In the genomic region with DNA sequence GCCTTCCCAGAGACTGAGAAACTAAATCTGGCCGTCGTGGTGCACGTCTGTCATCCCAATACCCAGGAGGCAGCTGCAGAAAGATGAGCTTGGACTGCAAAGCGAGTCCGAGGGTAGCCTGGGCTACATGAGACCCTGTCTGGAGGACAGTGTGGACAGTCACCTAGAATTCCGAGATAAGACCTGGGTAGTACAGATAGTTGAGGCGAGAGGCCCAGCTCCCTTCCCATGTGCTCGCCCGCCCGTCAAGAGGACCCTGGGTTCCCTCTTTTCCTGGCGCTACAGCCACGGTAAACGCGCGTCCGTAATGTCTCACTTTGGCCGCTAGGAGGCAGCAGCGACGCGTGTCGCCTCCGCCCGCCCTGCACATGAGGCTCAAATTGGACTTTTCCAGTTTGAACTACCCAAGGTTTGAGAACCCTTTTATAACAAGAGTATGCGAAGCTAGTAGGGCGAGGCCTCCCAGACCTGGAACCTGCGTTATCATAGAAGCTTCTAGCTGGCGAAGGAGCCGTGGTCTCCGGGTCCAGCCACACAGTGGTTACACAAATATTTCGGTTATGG, we compare ENCODE assay signal across 8 mouse cellular contexts. TPM values are rescaled to one million over a fixed set of nuclear protein-coding genes. Genes with fewer than 3 reads are reported as not detected.
DNase-seq lines count a peak whose midpoint lies in the region; ATAC-seq and TF ChIP-seq lines count a peak whose summit lies in the region.

No protein-coding gene starts in this region.

- peaks cover 39% of the 10 kb centered on the region for H3K27me3 ChIP-seq in hindbrain, embryonic 12.5 days
- H3K27me3 ChIP-seq in limb, embryonic 14.5 days (ENCODE audit: control insufficient read depth, insufficient read depth, low read length): 0 out of 2 replicates have a peak, but pooled peaks cover 8% of the 10 kb centered on the region
- peaks cover 20% of the 10 kb centered on the region for H3K27me3 ChIP-seq in midbrain, postnatal 0 days (ENCODE audit: insufficient read depth, low read length)

- TF ChIP-seq POLR2A in embryonic fibroblast, embryonic 13.5 days (IDR thresholded peaks at IDR 0.05; ENCODE audit: low read depth, low read length): no peak
- no peak for TF ChIP-seq POLR2A in limb, embryonic 14.5 days (IDR thresholded peaks at IDR 0.05; ENCODE audit: borderline replicate concordance, extremely low read depth, insufficient read depth, insufficient read length)

- 16% methylated on average over 30 of the region's 30 CpGs for WGBS in hindbrain, embryonic 12.5 days
- WGBS in limb, embryonic 14.5 days: 15% methylated on average over 30 of the region's 30 CpGs
- 18% methylated on average over 30 of the region's 30 CpGs for WGBS in midbrain, postnatal 0 days

- ATAC-seq in hindbrain, embryonic 12.5 days (ENCODE audit: low FRiP score): 0 out of 2 replicates have a peak, but pooled peaks have one; percentile 17
- peak; percentile 50 for ATAC-seq in limb, embryonic 14.5 days (ENCODE audit: low FRiP score, low read depth)
- no peak for ATAC-seq in midbrain, postnatal 0 days (ENCODE audit: low FRiP score)

- no peak overlapping the region for H3K27ac ChIP-seq in embryonic fibroblast, embryonic 13.5 days (ENCODE audit: insufficient read depth, low read length)
- H3K27ac ChIP-seq in hindbrain, embryonic 12.5 days: no peak overlapping the region
- no peak overlapping the region for H3K27ac ChIP-seq in limb, embryonic 14.5 days (replicated peaks; ENCODE audit: low read depth, low read length)
- no peak overlapping the region for H3K27ac ChIP-seq in midbrain, postnatal 0 days (ENCODE audit: low read depth, low read length)

- no peak overlapping the region for H3K9ac ChIP-seq in hindbrain, embryonic 12.5 days
- H3K9ac ChIP-seq in limb, embryonic 14.5 days (ENCODE audit: low read depth, low read length, severe bottlenecking): no peak overlapping the region
- no peak overlapping the region for H3K9ac ChIP-seq in midbrain, postnatal 0 days (replicated peaks; ENCODE audit: low read length, poor library complexity, severe bottlenecking)

- peak; percentile 68 for DNase-seq in layer of hippocampus, adult 11-12 months (ENCODE audit: low spot score)
- no peak for DNase-seq in layer of hippocampus, postnatal 14 days (ENCODE audit: low spot score in 2 of 2)
- DNase-seq in adrenal gland, adult 18-20 months (ENCODE audit: low spot score in 2 of 2): peak; percentile 68 to 83
- peak; percentile 59 for DNase-seq in limb, embryonic 14.5 days (ENCODE audit: low spot score)
- DNase-seq in midbrain, postnatal 0 days (ENCODE audit: low spot score): peak; percentile 53
- DNase-seq in testis, postnatal 14 days (ENCODE audit: low spot score): peak; percentile 66

- no peaks in the 10 kb centered on the region for H3K36me3 ChIP-seq in hindbrain, embryonic 12.5 days
- no peaks in the 10 kb centered on the region for H3K36me3 ChIP-seq in limb, embryonic 14.5 days (ENCODE audit: control insufficient read depth, insufficient read depth, low read length)
- no peaks in the 10 kb centered on the region for H3K36me3 ChIP-seq in midbrain, postnatal 0 days (ENCODE audit: insufficient read depth, low read length)

- TF ChIP-seq CTCF in embryonic fibroblast, embryonic 13.5 days (IDR thresholded peaks at IDR 0.05; ENCODE audit: borderline replicate concordance, insufficient read depth, low read length): peak; percentile 100
- TF ChIP-seq CTCF in midbrain, postnatal 0 days (IDR thresholded peaks at IDR 0.05): peak; percentile 87

- no peak overlapping the region for H3K4me3 ChIP-seq in embryonic fibroblast, embryonic 13.5 days (ENCODE audit: insufficient read depth, low read length)
- no peak overlapping the region for H3K4me3 ChIP-seq in hindbrain, embryonic 12.5 days
- H3K4me3 ChIP-seq in limb, embryonic 14.5 days (replicated peaks; ENCODE audit: low read length): no peak overlapping the region
- H3K4me3 ChIP-seq in midbrain, postnatal 0 days (ENCODE audit: low read depth, low read length): no peak overlapping the region

- peaks cover 9% of the 10 kb centered on the region; the same call in 1 of the 2 replicates for H3K9me3 ChIP-seq in hindbrain, embryonic 12.5 days (replicated peaks)
- H3K9me3 ChIP-seq in limb, embryonic 14.5 days (ENCODE audit: control insufficient read depth, low read length): 0 out of 2 replicates have a peak, but pooled peaks cover 3% of the 10 kb centered on the region
- 0 out of 2 replicates have a peak, but pooled peaks cover 2% of the 10 kb centered on the region for H3K9me3 ChIP-seq in midbrain, postnatal 0 days (ENCODE audit: low read length)

- H3K4me2 ChIP-seq in hindbrain, embryonic 12.5 days (replicated peaks): no peak overlapping the region
- no peak overlapping the region for H3K4me2 ChIP-seq in limb, embryonic 14.5 days (replicated peaks; ENCODE audit: low read depth, low read length, severe bottlenecking)
- no peak overlapping the region for H3K4me2 ChIP-seq in midbrain, postnatal 0 days (ENCODE audit: low read depth, low read length, poor library complexity, severe bottlenecking)

- H3K4me1 ChIP-seq in embryonic fibroblast, embryonic 13.5 days (ENCODE audit: control insufficient read depth, insufficient read depth, low read length): no peaks in the 10 kb centered on the region
- peaks cover 8% of the 10 kb centered on the region; the same call in 1 of the 2 replicates for H3K4me1 ChIP-seq in hindbrain, embryonic 12.5 days
- H3K4me1 ChIP-seq in limb, embryonic 14.5 days (ENCODE audit: control insufficient read depth, insufficient read depth, low read length): peaks cover 4% of the 10 kb centered on the region; the same call in 1 of the 2 replicates
- H3K4me1 ChIP-seq in midbrain, postnatal 0 days (ENCODE audit: insufficient read depth, low read length): no peaks in the 10 kb centered on the region

RNA-seq across cellular contexts. Expression of a gene that starts 13.2 kb away (rescaled TPM):
- total RNA-seq in layer of hippocampus, postnatal 14 days (2021): 1 to 10 TPM; 1.5 TPM
- total RNA-seq in adrenal gland, adult 18-20 months (2021): under 1 TPM; 0.66 to 0.77 TPM
- polyA plus RNA-seq in embryonic fibroblast, embryonic 13.5 days (2011; ENCODE audit: insufficient read length, low read depth, missing spikeins): 1.1 TPM in 1 of 2 replicates, not detected in the other
- not detected in 2 replicates for polyA plus RNA-seq in hindbrain, embryonic 12.5 days (2016; fragmentation: Nextera tagmentation; extraction: Ambion mirVana)
- polyA plus RNA-seq in limb, embryonic 14.5 days (2012; rRNA removed): 0.04 and 0.13 TPM in 2 replicates
- polyA plus RNA-seq in limb, embryonic 14.5 days (2014; fragmentation: Nextera tagmentation; extraction: Ambion mirVana): 0.21 TPM in 1 of 2 replicates, not detected in the other
- total RNA-seq in midbrain, postnatal 0 days (2014; rRNA removed): not detected in 2 replicates
- polyA plus RNA-seq in midbrain, postnatal 0 days (2015; fragmentation: Nextera tagmentation; extraction: Ambion mirVana): not detected in 2 replicates

RNA-seq across cellular contexts. Expression of a gene that starts 16.6 kb away (rescaled TPM):
- total RNA-seq in layer of hippocampus, postnatal 14 days (2021): 100 to 1,000 TPM; 295 to 297 TPM
- total RNA-seq in adrenal gland, adult 18-20 months (2021): 10 to 100 TPM; 15.6 to 16.7 TPM
- 12.6 and 13.1 TPM in 2 replicates for polyA plus RNA-seq in embryonic fibroblast, embryonic 13.5 days (2011; ENCODE audit: insufficient read length, low read depth, missing spikeins)
- polyA plus RNA-seq in hindbrain, embryonic 12.5 days (2016; fragmentation: Nextera tagmentation; extraction: Ambion mirVana): 16.0 and 17.7 TPM in 2 replicates
- 37.2 and 57.8 TPM in 2 replicates for polyA plus RNA-seq in limb, embryonic 14.5 days (2012; rRNA removed)
- 14.4 and 16.2 TPM in 2 replicates for polyA plus RNA-seq in limb, embryonic 14.5 days (2014; fragmentation: Nextera tagmentation; extraction: Ambion mirVana)
- 33.2 and 34.1 TPM in 2 replicates for total RNA-seq in midbrain, postnatal 0 days (2014; rRNA removed)
- polyA plus RNA-seq in midbrain, postnatal 0 days (2015; fragmentation: Nextera tagmentation; extraction: Ambion mirVana): 20.2 and 24.0 TPM in 2 replicates

RNA-seq across cellular contexts. Expression of a gene that starts 18.0 kb away (rescaled TPM):
- 10 to 100 TPM; 23.3 to 24.5 TPM for total RNA-seq in layer of hippocampus, postnatal 14 days (2021)
- total RNA-seq in adrenal gland, adult 18-20 months (2021): 1 to 10 TPM; 8.3 to 8.7 TPM
- 4.4 and 4.5 TPM in 2 replicates for polyA plus RNA-seq in embryonic fibroblast, embryonic 13.5 days (2011; ENCODE audit: insufficient read length, low read depth, missing spikeins)
- polyA plus RNA-seq in hindbrain, embryonic 12.5 days (2016; fragmentation: Nextera tagmentation; extraction: Ambion mirVana): 9.8 and 11.1 TPM in 2 replicates
- 21.5 and 36.9 TPM in 2 replicates for polyA plus RNA-seq in limb, embryonic 14.5 days (2012; rRNA removed)
- 6.1 and 8.6 TPM in 2 replicates for polyA plus RNA-seq in limb, embryonic 14.5 days (2014; fragmentation: Nextera tagmentation; extraction: Ambion mirVana)
- total RNA-seq in midbrain, postnatal 0 days (2014; rRNA removed): 13.6 TPM in 2 replicates
- 6.0 and 6.6 TPM in 2 replicates for polyA plus RNA-seq in midbrain, postnatal 0 days (2015; fragmentation: Nextera tagmentation; extraction: Ambion mirVana)

RNA-seq across cellular contexts. Expression of a gene that starts 41.6 kb away (rescaled TPM):
- total RNA-seq in layer of hippocampus, postnatal 14 days (2021): 10 to 100 TPM; 22.0 to 22.8 TPM
- 1 to 10 TPM; 2.2 to 2.8 TPM for total RNA-seq in adrenal gland, adult 18-20 months (2021)
- polyA plus RNA-seq in embryonic fibroblast, embryonic 13.5 days (2011; ENCODE audit: insufficient read length, low read depth, missing spikeins): 1.7 and 2.7 TPM in 2 replicates
- 22.1 and 23.8 TPM in 2 replicates for polyA plus RNA-seq in hindbrain, embryonic 12.5 days (2016; fragmentation: Nextera tagmentation; extraction: Ambion mirVana)
- 9.1 and 11.2 TPM in 2 replicates for polyA plus RNA-seq in limb, embryonic 14.5 days (2012; rRNA removed)
- polyA plus RNA-seq in limb, embryonic 14.5 days (2014; fragmentation: Nextera tagmentation; extraction: Ambion mirVana): 2.5 and 3.0 TPM in 2 replicates
- 32.5 and 32.8 TPM in 2 replicates for total RNA-seq in midbrain, postnatal 0 days (2014; rRNA removed)
- 10.0 and 10.3 TPM in 2 replicates for polyA plus RNA-seq in midbrain, postnatal 0 days (2015; fragmentation: Nextera tagmentation; extraction: Ambion mirVana)

RNA-seq across cellular contexts. Expression of a gene that starts 45.0 kb away (rescaled TPM):
- 100 to 1,000 TPM; 164 to 178 TPM for total RNA-seq in layer of hippocampus, postnatal 14 days (2021)
- total RNA-seq in adrenal gland, adult 18-20 months (2021): 10 to 100 TPM; 30.5 to 36.5 TPM
- 42.8 and 43.5 TPM in 2 replicates for polyA plus RNA-seq in embryonic fibroblast, embryonic 13.5 days (2011; ENCODE audit: insufficient read length, low read depth, missing spikeins)
- 84.5 and 85.5 TPM in 2 replicates for polyA plus RNA-seq in hindbrain, embryonic 12.5 days (2016; fragmentation: Nextera tagmentation; extraction: Ambion mirVana)
- 111 and 137 TPM in 2 replicates for polyA plus RNA-seq in limb, embryonic 14.5 days (2012; rRNA removed)
- polyA plus RNA-seq in limb, embryonic 14.5 days (2014; fragmentation: Nextera tagmentation; extraction: Ambion mirVana): 73.5 and 74.7 TPM in 2 replicates
- total RNA-seq in midbrain, postnatal 0 days (2014; rRNA removed): 141 and 159 TPM in 2 replicates
- 102 and 113 TPM in 2 replicates for polyA plus RNA-seq in midbrain, postnatal 0 days (2015; fragmentation: Nextera tagmentation; extraction: Ambion mirVana)

Comparison
In these comparisons a context has a peak if more than half of its experiments do, and no peak if none do; other contexts are left out.
1. DNase-seq: peak in layer of hippocampus, adult 11-12 months (single experiment), adrenal gland, adult 18-20 months (2 of 2), limb, embryonic 14.5 days (single experiment), midbrain, postnatal 0 days (single experiment) and testis, postnatal 14 days (single experiment); none in layer of hippocampus, postnatal 14 days (0 of 2).